Mouse (Mus musculus): ENCODE measurements around the gene Rasgef1b. TPM values are rescaled to one million over a fixed set of nuclear protein-coding genes. Genes with fewer than 3 reads are reported as not detected.

Gene Rasgef1b
- polyA plus RNA-seq, 1 experiment from 2014 or later: 6.5 TPM

DNA sequence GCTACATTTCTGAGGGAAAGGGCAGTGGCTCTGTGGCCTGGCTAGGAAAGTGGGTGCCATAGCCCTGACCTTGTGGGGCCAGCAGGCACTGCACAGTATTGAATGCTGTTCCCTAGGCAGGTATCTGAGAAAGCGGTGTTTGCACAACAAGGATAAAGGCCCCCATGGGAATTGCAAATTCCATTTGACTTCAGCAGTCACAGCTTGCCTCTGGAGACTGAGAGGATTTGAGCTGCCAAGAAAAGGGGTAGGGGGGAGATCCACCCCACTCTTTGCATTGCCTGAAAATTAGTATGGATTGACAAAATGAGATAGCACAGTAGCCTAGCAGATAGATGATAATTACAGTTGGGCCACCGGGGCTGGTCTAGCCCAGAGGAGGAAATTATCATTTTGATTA lies 326.1 kb downstream of the Rasgef1b start:
- ATAC-seq (ENCODE audit: low read depth) (peak; percentile 56; the same call in 1 of the 2 replicates), DNase-seq (ENCODE audit: low spot score) (peak; percentile 45)
- Histone ChIP-seq H3K9me3 (ENCODE audit: control insufficient read depth, low read length) (no peaks in the 10 kb centered on the region), H3K4me1 (ENCODE audit: control insufficient read depth, insufficient read depth, low read length) (peaks cover 11% of the 10 kb centered on the region), H3K4me3 (ENCODE audit: low read depth, low read length) (no peak overlapping the region), H3K36me3 (ENCODE audit: control insufficient read depth, insufficient read depth, low read length) (no peaks in the 10 kb centered on the region), H3K9ac (ENCODE audit: low read depth, low read length) (no peak overlapping the region), H3K4me2 (ENCODE audit: low read depth, low read length) (no peak overlapping the region), H3K27ac (replicated peaks; ENCODE audit: low read depth, low read length) (no peak overlapping the region), H3K27me3 (replicated peaks; ENCODE audit: control insufficient read depth, insufficient read depth, low read length) (no peaks in the 10 kb centered on the region)
- WGBS: 38% methylated on average over 2 of the region's 2 CpGs

DNA sequence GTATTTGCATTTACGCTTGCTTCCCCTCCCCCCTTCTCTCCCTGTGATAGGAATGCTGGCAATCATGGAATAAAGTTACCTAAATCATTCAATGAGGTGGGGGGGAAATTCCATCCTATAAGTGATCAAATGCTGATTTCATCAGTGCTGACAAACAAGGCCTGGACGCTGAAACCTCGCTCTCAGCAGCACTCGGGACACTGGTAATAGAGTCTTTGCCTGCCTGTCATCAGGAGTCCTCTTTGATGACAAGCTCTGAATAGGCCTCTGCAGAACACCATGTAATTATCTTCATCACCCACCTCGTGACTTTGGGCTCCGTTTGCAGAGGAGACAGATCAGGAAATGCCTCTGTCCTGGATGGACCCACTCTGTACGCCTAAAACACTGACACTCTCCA lies 326.6 kb downstream of the Rasgef1b start:
- H3K27me3 ChIP-seq (replicated peaks; ENCODE audit: control insufficient read depth, insufficient read depth, low read length): no peaks in the 10 kb centered on the region
- DNase-seq (ENCODE audit: low spot score): peak; percentile 34
- peaks cover 11% of the 10 kb centered on the region for H3K4me1 ChIP-seq (ENCODE audit: control insufficient read depth, insufficient read depth, low read length)
- no peak overlapping the region for H3K4me2 ChIP-seq (ENCODE audit: low read depth, low read length)
- peak; percentile 47; the same call in 1 of the 2 replicates for ATAC-seq (ENCODE audit: low read depth)
- 25% methylated on average over 7 of the region's 7 CpGs for WGBS
- no peaks in the 10 kb centered on the region for H3K9me3 ChIP-seq (ENCODE audit: control insufficient read depth, low read length)
- no peak overlapping the region for H3K9ac ChIP-seq (ENCODE audit: low read depth, low read length)
- H3K27ac ChIP-seq (replicated peaks; ENCODE audit: low read depth, low read length): no peak overlapping the region
- no peaks in the 10 kb centered on the region for H3K36me3 ChIP-seq (ENCODE audit: control insufficient read depth, insufficient read depth, low read length)
- no peak overlapping the region for H3K4me3 ChIP-seq (ENCODE audit: low read depth, low read length)

DNA sequence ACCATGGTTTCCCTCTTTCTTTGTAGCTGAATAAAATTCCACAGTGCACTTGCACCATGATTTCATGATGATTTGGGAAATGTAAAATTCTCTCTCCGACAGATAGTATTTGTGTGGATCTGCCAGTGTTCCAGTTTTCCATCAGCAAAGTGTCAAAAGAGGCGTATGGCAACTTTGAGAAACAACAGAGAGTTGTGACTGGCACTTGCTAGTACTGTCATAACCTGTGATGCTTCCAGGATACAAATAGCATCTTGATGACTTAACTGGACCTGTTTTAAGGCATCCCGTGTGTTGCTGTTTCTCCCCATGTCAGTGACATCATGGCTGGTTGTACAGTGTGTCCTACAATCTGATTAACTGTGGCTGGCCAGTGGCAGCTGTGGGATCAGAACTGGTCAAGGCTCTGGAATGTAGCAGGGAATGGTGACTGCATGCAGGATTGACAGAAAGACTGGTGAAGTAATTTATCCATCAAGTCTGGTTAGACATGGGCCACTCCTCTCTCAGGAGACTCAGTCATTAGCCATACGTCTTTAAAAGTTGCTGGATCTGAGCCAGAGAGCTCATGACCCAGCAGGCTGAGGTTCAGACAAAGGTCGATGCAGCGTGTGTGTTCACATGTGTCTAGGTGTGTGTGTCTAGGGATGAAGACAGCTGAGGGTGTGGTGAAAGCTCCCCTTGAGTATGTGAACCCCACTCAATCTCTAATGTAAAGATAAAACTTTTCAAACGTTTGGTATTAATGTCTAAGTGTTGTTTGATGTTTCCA lies 328.8 kb downstream of the Rasgef1b start:
- no peaks in the 10 kb centered on the region for H3K27me3 ChIP-seq (replicated peaks; ENCODE audit: control insufficient read depth, insufficient read depth, low read length)
- H3K9ac ChIP-seq (ENCODE audit: low read depth, low read length): no peak overlapping the region
- H3K4me1 ChIP-seq (ENCODE audit: control insufficient read depth, insufficient read depth, low read length): peaks cover 11% of the 10 kb centered on the region
- no peak for ATAC-seq (ENCODE audit: low read depth)
- WGBS: 50% methylated on average over 7 of the region's 7 CpGs
- no peaks in the 10 kb centered on the region for H3K9me3 ChIP-seq (ENCODE audit: control insufficient read depth, low read length)
- no peaks in the 10 kb centered on the region for H3K36me3 ChIP-seq (ENCODE audit: control insufficient read depth, insufficient read depth, low read length)
- H3K27ac ChIP-seq (replicated peaks; ENCODE audit: low read depth, low read length): no peak overlapping the region
- DNase-seq (ENCODE audit: low spot score): no peak
- no peak overlapping the region for H3K4me3 ChIP-seq (ENCODE audit: low read depth, low read length)
- H3K4me2 ChIP-seq (ENCODE audit: low read depth, low read length): no peak overlapping the region

DNA sequence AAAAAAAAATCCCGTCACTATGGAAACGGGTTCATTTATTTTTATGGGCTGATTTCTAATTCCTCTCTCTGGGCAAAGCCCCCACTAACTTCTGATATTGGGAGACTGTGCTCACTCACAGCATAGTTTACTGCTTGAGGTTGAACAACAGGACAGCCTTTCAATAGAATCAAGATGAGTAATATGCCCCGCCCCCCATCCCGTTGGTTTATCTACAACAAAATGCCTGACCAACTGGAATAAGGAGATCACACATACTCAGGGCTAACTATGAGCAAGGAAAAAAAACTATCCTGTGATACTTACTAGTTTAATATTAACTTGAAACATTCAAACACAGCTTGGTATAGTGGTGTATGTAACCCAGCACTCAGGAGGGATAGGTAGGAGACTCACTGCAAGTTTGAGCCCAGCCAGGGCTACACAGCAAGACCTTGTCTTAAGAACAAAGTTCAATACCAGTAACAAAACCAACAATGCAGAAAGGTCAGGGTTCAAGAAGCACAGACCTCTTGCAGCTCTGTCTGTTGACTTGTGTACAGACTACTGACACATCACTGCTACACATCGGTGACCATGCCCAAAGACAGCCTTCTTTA lies 330.3 kb downstream of the Rasgef1b start:
- no peak overlapping the region for H3K4me3 ChIP-seq (ENCODE audit: low read depth, low read length)
- ATAC-seq (ENCODE audit: low read depth) (no peak), DNase-seq (ENCODE audit: low spot score) (no peak)
- H3K4me2 ChIP-seq (ENCODE audit: low read depth, low read length): no peak overlapping the region
- H3K4me1 ChIP-seq (ENCODE audit: control insufficient read depth, insufficient read depth, low read length): peaks cover 11% of the 10 kb centered on the region
- no peaks in the 10 kb centered on the region for H3K36me3 ChIP-seq (ENCODE audit: control insufficient read depth, insufficient read depth, low read length)
- 86% methylated on average over 5 of the region's 5 CpGs for WGBS
- no peaks in the 10 kb centered on the region for H3K27me3 ChIP-seq (replicated peaks; ENCODE audit: control insufficient read depth, insufficient read depth, low read length)
- H3K9ac ChIP-seq (ENCODE audit: low read depth, low read length): no peak overlapping the region
- no peak overlapping the region for H3K27ac ChIP-seq (replicated peaks; ENCODE audit: low read depth, low read length)
- H3K9me3 ChIP-seq (ENCODE audit: control insufficient read depth, low read length): no peaks in the 10 kb centered on the region

DNA sequence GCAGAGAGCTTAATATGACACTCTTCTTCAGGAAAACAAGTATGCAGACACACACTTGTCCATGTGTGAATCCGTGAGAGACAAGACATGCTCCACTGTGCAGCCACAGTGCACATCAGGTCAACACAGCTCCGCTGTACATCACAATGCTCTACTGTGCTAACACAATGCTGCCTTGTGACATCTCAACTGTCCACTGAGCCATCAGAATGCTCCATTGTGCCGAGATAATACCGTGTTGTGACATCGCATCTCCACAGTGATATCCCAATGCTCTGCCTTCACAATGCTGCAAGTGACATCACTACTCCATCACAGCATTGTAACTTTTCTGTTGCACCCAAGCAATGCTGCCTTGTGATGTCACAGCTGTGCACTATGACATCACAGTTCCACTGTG lies 334.3 kb downstream of the Rasgef1b start:
- DNase-seq (ENCODE audit: low spot score): no peak
- Histone ChIP-seq H3K4me2 (ENCODE audit: low read depth, low read length) (no peak overlapping the region), H3K36me3 (ENCODE audit: control insufficient read depth, insufficient read depth, low read length) (no peaks in the 10 kb centered on the region), H3K27ac (replicated peaks; ENCODE audit: low read depth, low read length) (no peak overlapping the region), H3K27me3 (replicated peaks; ENCODE audit: control insufficient read depth, insufficient read depth, low read length) (no peaks in the 10 kb centered on the region), H3K4me3 (ENCODE audit: low read depth, low read length) (no peak overlapping the region), H3K9me3 (ENCODE audit: control insufficient read depth, low read length) (no peaks in the 10 kb centered on the region), H3K4me1 (ENCODE audit: control insufficient read depth, insufficient read depth, low read length) (no peaks in the 10 kb centered on the region), H3K9ac (ENCODE audit: low read depth, low read length) (no peak overlapping the region)
- ATAC-seq (ENCODE audit: low read depth): no peak
- 71% methylated on average over 5 of the region's 5 CpGs for WGBS

DNA sequence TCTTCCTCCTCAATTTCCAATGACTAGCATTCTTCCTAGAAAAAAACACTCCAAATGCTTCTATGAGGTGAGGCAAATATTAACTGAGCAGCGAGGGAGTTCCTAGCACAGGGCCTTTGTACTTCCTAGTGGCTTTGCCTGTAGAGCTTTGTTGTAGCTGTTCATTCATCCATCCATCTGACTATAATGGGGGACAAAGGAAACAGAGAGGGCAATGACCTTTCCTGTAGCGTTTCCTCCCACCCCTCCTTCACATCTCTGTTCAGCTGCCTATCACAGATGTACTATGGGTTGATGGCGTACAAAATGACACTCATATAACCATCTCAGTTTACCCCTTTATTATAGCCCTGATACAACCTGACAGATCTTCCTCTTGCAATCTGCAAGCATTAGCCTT lies 337.3 kb downstream of the Rasgef1b start:
- H3K9ac ChIP-seq (ENCODE audit: low read depth, low read length): no peak overlapping the region
- H3K4me2 ChIP-seq (ENCODE audit: low read depth, low read length): no peak overlapping the region
- no peaks in the 10 kb centered on the region for H3K9me3 ChIP-seq (ENCODE audit: control insufficient read depth, low read length)
- whole genome bisulfite sequencing: 55% methylated on average over 3 of the region's 3 CpGs
- ATAC-seq (ENCODE audit: low read depth) (no peak; the same call in 1 of the 2 replicates), DNase-seq (ENCODE audit: low spot score) (no peak)
- H3K27ac ChIP-seq (replicated peaks; ENCODE audit: low read depth, low read length): no peak overlapping the region
- peaks cover 3% of the 10 kb centered on the region; the same call in 1 of the 2 replicates for H3K4me1 ChIP-seq (ENCODE audit: control insufficient read depth, insufficient read depth, low read length)
- H3K4me3 ChIP-seq (ENCODE audit: low read depth, low read length): no peak overlapping the region
- H3K27me3 ChIP-seq (replicated peaks; ENCODE audit: control insufficient read depth, insufficient read depth, low read length): no peaks in the 10 kb centered on the region
- no peaks in the 10 kb centered on the region for H3K36me3 ChIP-seq (ENCODE audit: control insufficient read depth, insufficient read depth, low read length)

DNA sequence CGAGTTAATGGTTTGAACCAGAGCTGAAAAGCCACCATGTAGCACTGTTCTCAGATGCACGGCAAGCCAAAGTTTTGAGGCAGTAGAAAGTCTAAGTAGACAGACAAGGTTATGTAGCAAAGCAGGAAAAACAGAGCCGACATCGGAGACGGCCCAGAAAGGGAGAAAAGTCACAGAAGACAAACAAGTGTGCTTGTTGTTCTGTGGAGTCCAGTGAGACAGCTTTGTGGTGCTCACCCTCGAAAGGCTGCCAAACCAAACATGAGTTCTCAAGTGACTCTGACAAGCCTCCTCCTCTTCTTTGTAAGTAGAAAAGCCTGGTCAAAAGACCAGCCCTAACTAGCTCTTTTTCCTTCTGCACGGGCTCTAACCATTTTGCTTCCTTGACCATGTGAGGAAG lies 338.1 kb downstream of the Rasgef1b start:
- Histone ChIP-seq H3K27me3 (replicated peaks; ENCODE audit: control insufficient read depth, insufficient read depth, low read length) (no peaks in the 10 kb centered on the region), H3K4me1 (ENCODE audit: control insufficient read depth, insufficient read depth, low read length) (peaks cover 3% of the 10 kb centered on the region; the same call in 1 of the 2 replicates), H3K36me3 (ENCODE audit: control insufficient read depth, insufficient read depth, low read length) (no peaks in the 10 kb centered on the region), H3K27ac (replicated peaks; ENCODE audit: low read depth, low read length) (no peak overlapping the region), H3K4me2 (ENCODE audit: low read depth, low read length) (no peak overlapping the region), H3K9ac (ENCODE audit: low read depth, low read length) (no peak overlapping the region), H3K4me3 (ENCODE audit: low read depth, low read length) (no peak overlapping the region), H3K9me3 (ENCODE audit: control insufficient read depth, low read length) (no peaks in the 10 kb centered on the region)
- 0 out of 2 replicates have a peak, but pooled peaks have one; percentile 26 for ATAC-seq (ENCODE audit: low read depth)
- DNase-seq (ENCODE audit: low spot score): peak; percentile 61
- 38% methylated on average over 7 of the region's 7 CpGs for WGBS

DNA sequence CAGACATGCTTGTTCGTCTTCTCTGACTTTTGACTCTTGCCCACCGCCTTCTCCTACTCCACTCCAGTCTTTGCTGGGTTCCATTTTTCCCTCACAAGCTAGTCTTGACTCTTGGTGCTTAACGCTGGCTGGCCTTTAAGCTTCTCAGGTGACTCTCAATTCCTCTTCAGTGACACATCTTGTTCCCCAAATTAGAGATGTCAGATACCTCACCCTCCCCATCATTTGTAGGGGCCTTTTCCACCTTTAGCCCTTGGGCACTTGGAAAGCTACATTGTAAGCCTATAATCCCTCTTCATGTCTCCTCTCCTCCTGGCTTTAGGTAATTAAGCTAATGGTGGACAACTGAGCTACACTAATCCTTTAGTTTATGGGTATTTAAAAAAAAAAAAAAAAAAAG lies 338.6 kb downstream of the Rasgef1b start:
- DNase-seq (ENCODE audit: low spot score) (no peak), ATAC-seq (ENCODE audit: low read depth) (no peak)
- Histone ChIP-seq H3K4me1 (ENCODE audit: control insufficient read depth, insufficient read depth, low read length) (peaks cover 3% of the 10 kb centered on the region; the same call in 1 of the 2 replicates), H3K36me3 (ENCODE audit: control insufficient read depth, insufficient read depth, low read length) (no peaks in the 10 kb centered on the region), H3K9ac (ENCODE audit: low read depth, low read length) (no peak overlapping the region), H3K27ac (replicated peaks; ENCODE audit: low read depth, low read length) (no peak overlapping the region), H3K4me3 (ENCODE audit: low read depth, low read length) (no peak overlapping the region), H3K27me3 (replicated peaks; ENCODE audit: control insufficient read depth, insufficient read depth, low read length) (no peaks in the 10 kb centered on the region), H3K4me2 (ENCODE audit: low read depth, low read length) (no peak overlapping the region), H3K9me3 (ENCODE audit: control insufficient read depth, low read length) (no peaks in the 10 kb centered on the region)
- WGBS: 70% methylated on average over 3 of the region's 3 CpGs
